9 mouse cellular contexts compared by ENCODE assay signal in genomic region chr2:169621201-169621710, GRCm38 (mm10). TPM values are rescaled to one million over a fixed set of nuclear protein-coding genes. Genes with fewer than 3 reads are reported as not detected.
A peak's percentile ranks its signal among the peaks of the same experiment; 100 is the strongest.
DNase-seq lines count a peak whose midpoint lies in the region; ATAC-seq lines count a peak whose summit lies in the region.
"Had no signal": no experiment of that assay in that cellular context is flagged by ENCODE, and none has a peak within 500 bp of the region (broad histone marks: within the 10 kb centered on the region; RNA-seq: fewer than 3 reads in every experiment).

No protein-coding gene starts in this region.

- 0 out of 2 replicates have a peak overlapping the region, but pooled peaks have one; percentile 13 for H3K4me2 ChIP-seq in hindbrain, embryonic 12.5 days (replicated peaks)
- H3K4me2 ChIP-seq in limb, embryonic 13.5 days (replicated peaks): peak overlapping the region; percentile 70
- H3K4me2 ChIP-seq in stomach, embryonic 14.5 days (replicated peaks; ENCODE audit: low read depth, low read length): peak overlapping the region; percentile 43

- no peak overlapping the region for H3K9ac ChIP-seq in hindbrain, embryonic 12.5 days
- peak overlapping the region; percentile 48 for H3K9ac ChIP-seq in limb, embryonic 13.5 days
- no peak overlapping the region for H3K9ac ChIP-seq in stomach, embryonic 14.5 days (replicated peaks; ENCODE audit: low read depth, low read length)

- 43% methylated on average over 15 of the region's 15 CpGs for WGBS in hindbrain, embryonic 12.5 days
- 3% methylated on average over 15 of the region's 15 CpGs for WGBS in limb, embryonic 13.5 days
- WGBS in stomach, embryonic 14.5 days: 18% methylated on average over 15 of the region's 15 CpGs

- peak; percentile 16 for DNase-seq in gastrocnemius, postnatal 25 days
- no peak for DNase-seq in gastrocnemius, adult 8-10 months (ENCODE audit: low spot score in 2 of 2)
- DNase-seq in c-Kit-positive CD71-positive TER-119-positive erythroid progenitor cells, embryonic 14.5 days (ENCODE audit: low spot score): no peak

- H3K27me3 ChIP-seq in hindbrain, embryonic 12.5 days: no peaks in the 10 kb centered on the region
- 0 out of 2 replicates have a peak, but pooled peaks cover 3% of the 10 kb centered on the region for H3K27me3 ChIP-seq in limb, embryonic 13.5 days
- no peaks in the 10 kb centered on the region for H3K27me3 ChIP-seq in stomach, embryonic 14.5 days (ENCODE audit: control insufficient read depth, insufficient read depth, low read length)

- no peaks in the 10 kb centered on the region for H3K9me3 ChIP-seq in hindbrain, embryonic 12.5 days (replicated peaks)
- no peaks in the 10 kb centered on the region for H3K9me3 ChIP-seq in limb, embryonic 13.5 days
- no peaks in the 10 kb centered on the region for H3K9me3 ChIP-seq in stomach, embryonic 14.5 days (ENCODE audit: control insufficient read depth, low read depth, low read length)

- ATAC-seq in common myeloid progenitor, adult 5-6 weeks (replicated peaks; ENCODE audit: low read depth, poor library complexity, severe bottlenecking): peak; percentile 57
- no peak for ATAC-seq in hindbrain, embryonic 12.5 days (ENCODE audit: low FRiP score)
- ATAC-seq in limb, embryonic 13.5 days (ENCODE audit: low FRiP score, low read depth): peak; percentile 69
- ATAC-seq in stomach, embryonic 14.5 days (ENCODE audit: insufficient number of reproducible peaks, insufficient read depth, low FRiP score, low read depth): peak; percentile 76; the same call in 1 of the 2 replicates
- ATAC-seq in inflammation-experienced regulatory T-cells, adult 6 months: no peak

- H3K27ac ChIP-seq in hindbrain, embryonic 12.5 days: no peak overlapping the region
- H3K27ac ChIP-seq in limb, embryonic 13.5 days: peak overlapping the region; percentile 22; the same call in 1 of the 2 replicates
- peak overlapping the region; percentile 67; the same call in 1 of the 2 replicates for H3K27ac ChIP-seq in stomach, embryonic 14.5 days (ENCODE audit: low read length)

- H3K4me1 ChIP-seq in hindbrain, embryonic 12.5 days: peaks cover 7% of the 10 kb centered on the region
- peaks cover 15% of the 10 kb centered on the region for H3K4me1 ChIP-seq in limb, embryonic 13.5 days
- H3K4me1 ChIP-seq in stomach, embryonic 14.5 days (ENCODE audit: control insufficient read depth, insufficient read depth, low read length): peaks cover 4% of the 10 kb centered on the region; the same call in 1 of the 2 replicates

- no peak overlapping the region for H3K4me3 ChIP-seq in hindbrain, embryonic 12.5 days
- H3K4me3 ChIP-seq in limb, embryonic 13.5 days: peak overlapping the region; percentile 31
- no peak overlapping the region for H3K4me3 ChIP-seq in stomach, embryonic 14.5 days (ENCODE audit: low read depth, low read length)

- H3K36me3 ChIP-seq in hindbrain, embryonic 12.5 days: no peaks in the 10 kb centered on the region
- no peaks in the 10 kb centered on the region for H3K36me3 ChIP-seq in limb, embryonic 13.5 days
- no peaks in the 10 kb centered on the region for H3K36me3 ChIP-seq in stomach, embryonic 14.5 days (ENCODE audit: control insufficient read depth, insufficient read depth, low read length)

RNA-seq across cellular contexts. Expression of gene Tshz2, which starts 11.6 kb away (rescaled TPM):
- total RNA-seq in gastrocnemius, postnatal 25 days (2021): 10 to 100 TPM; 11.5 to 13.7 TPM
- 10 to 100 TPM in 2 of 4 experiments, 1 to 10 TPM in 2; 6.5 to 11.3 (median 8.9) TPM for total RNA-seq in gastrocnemius, adult 8-10 months (2022)
- total RNA-seq in common myeloid progenitor, adult 5-6 weeks (2017): not detected in 2 replicates
- polyA plus RNA-seq in hindbrain, embryonic 12.5 days (2016; fragmentation: Nextera tagmentation; extraction: Ambion mirVana): 19.3 and 26.5 TPM in 2 replicates
- polyA plus RNA-seq in limb, embryonic 13.5 days (2015; fragmentation: Nextera tagmentation; extraction: Ambion mirVana): 14.5 and 16.1 TPM in 2 replicates
- 18.0 and 20.1 TPM in 2 replicates for polyA plus RNA-seq in stomach, embryonic 14.5 days (2014; fragmentation: Nextera tagmentation; extraction: Ambion mirVana)
- under 1 TPM; 0.15 to 0.53 (median 0.35) TPM for polyA plus RNA-seq in inflammation-experienced regulatory T-cells, adult 6 months (2017; shearing (Covaris generic))

RNA-seq across cellular contexts. Expression of gene Gm11011, which starts 33.7 kb away (rescaled TPM):
- not detected for total RNA-seq in gastrocnemius, postnatal 25 days (2021)
- total RNA-seq in gastrocnemius, adult 8-10 months (2022): not detected
- total RNA-seq in common myeloid progenitor, adult 5-6 weeks (2017): not detected in 2 replicates
- polyA plus RNA-seq in hindbrain, embryonic 12.5 days (2016; fragmentation: Nextera tagmentation; extraction: Ambion mirVana): not detected in 2 replicates
- not detected in 2 replicates for polyA plus RNA-seq in limb, embryonic 13.5 days (2015; fragmentation: Nextera tagmentation; extraction: Ambion mirVana)
- polyA plus RNA-seq in stomach, embryonic 14.5 days (2014; fragmentation: Nextera tagmentation; extraction: Ambion mirVana): not detected in 2 replicates
- not detected for polyA plus RNA-seq in inflammation-experienced regulatory T-cells, adult 6 months (2017; shearing (Covaris generic))
- polyA plus RNA-seq: spleen, adult 2 months had no signal

Comparison
In these comparisons a context has a peak if more than half of its experiments do, and no peak if none do; other contexts are left out.
1. ATAC-seq: peak in common myeloid progenitor, adult 5-6 weeks (single experiment), limb, embryonic 13.5 days (single experiment) and stomach, embryonic 14.5 days (single experiment); none in hindbrain, embryonic 12.5 days (single experiment) and inflammation-experienced regulatory T-cells, adult 6 months (single experiment).
2. H3K4me2 ChIP-seq: peak in every context shown above with its lines; median percentile 70 in limb, embryonic 13.5 days; 43 in stomach, embryonic 14.5 days; 13 in hindbrain, embryonic 12.5 days.
3. RNA of gene Tshz2, which starts 11.6 kb away (polyA plus RNA-seq): 18.0 to 20.1 TPM in stomach, embryonic 14.5 days, 19.3 to 26.5 TPM in hindbrain, embryonic 12.5 days and 14.5 to 16.1 TPM in limb, embryonic 13.5 days; 0.15 to 0.53 TPM in inflammation-experienced regulatory T-cells, adult 6 months; every median in the first group is over 10 times any median in the second.